Mouse (Mus musculus): ENCODE measurements around the gene Avil.
"Not testable (repeated sequence)": the region's sequence is repeated elsewhere in the genome, so short reads cannot be mapped to it uniquely, and the experiment has no call there.

Gene Avil

GRCm38 (mm10) chr10:127059174-127059967 is 58.9 kb downstream of the Avil start:
- DNase-seq (ENCODE audit: low spot score): no peak

GRCm38 (mm10) chr10:127059968-127060916 is 59.7 kb downstream of the Avil start, which contains the start of gene March9:
Gene March9 (minus strand): TSS chr10:127060184.
- no peak for DNase-seq (ENCODE audit: low spot score)

GRCm38 (mm10) chr10:127061085-127061484 is 60.6 kb downstream of the Avil start:
- no peak for DNase-seq (ENCODE audit: low spot score)

GRCm38 (mm10) chr10:127061513-127061912 is 61.0 kb downstream of the Avil start:
- no peak for DNase-seq (ENCODE audit: low spot score)

GRCm38 (mm10) chr10:127062101-127062500 is 61.6 kb downstream of the Avil start:
- DNase-seq (ENCODE audit: low spot score): not testable (repeated sequence)

GRCm38 (mm10) chr10:127062503-127062902 is 62.0 kb downstream of the Avil start:
- no peak for DNase-seq (ENCODE audit: low spot score)

GRCm38 (mm10) chr10:127063239-127063872 is 62.8 kb downstream of the Avil start, which contains the start of gene Cdk4:
Gene Cdk4 (plus strand): TSS chr10:127063534.
- DNase-seq (ENCODE audit: low spot score): peak; percentile 95

- no peak for DNase-seq (ENCODE audit: low spot score)
Measured at GRCm38 (mm10) chr10:127063913-127064870, 63.7 kb downstream of the Avil start.

- DNase-seq (ENCODE audit: low spot score): no peak
Measured at GRCm38 (mm10) chr10:127065981-127066380, 65.5 kb downstream of the Avil start.

GRCm38 (mm10) chr10:127066519-127067018 is 66.1 kb downstream of the Avil start:
- DNase-seq (ENCODE audit: low spot score): no peak

- no peak for DNase-seq (ENCODE audit: low spot score)
Measured at GRCm38 (mm10) chr10:127068360-127069038, 68.0 kb downstream of the Avil start.

- DNase-seq (ENCODE audit: low spot score): no peak
Measured at GRCm38 (mm10) chr10:127069281-127070189, 69.0 kb downstream of the Avil start.

Data from ovary, postnatal 10 days (tissue).